Mouse (Mus musculus) bone marrow macrophage, adult 2 months (primary cell): ENCODE results near the gene Zfp970.

Source experiments
- CTCF ChIP-seq: IDR thresholded peaks from 2 replicates; pipeline ENCODE4 v1.5.1; 2012; ENCODE audit warnings: low read depth, mild to moderate bottlenecking, low read length, moderate library complexity
- POLR2A ChIP-seq: IDR thresholded peaks from 2 replicates; pipeline ENCODE4 v1.6.1; 2012; ENCODE audit warnings: mild to moderate bottlenecking, low read depth, low read length, borderline replicate concordance

GRCm38 (mm10) chr2:177520035-177520434 is 55.5 kb downstream of the Zfp970 start:
- no peak for TF ChIP-seq CTCF
- TF ChIP-seq POLR2A = no peak
